Mouse (Mus musculus) neural tube, embryonic 11.5 days (tissue): ENCODE measurements at regions not wholly inside any gene's neighbourhood (a gene's known extent, or its start where the extent isn't known, plus 50 kb on each side); places are given as distances from the start of the nearest gene placed in this dataset.
A peak's percentile ranks its signal among the peaks of the same experiment; 100 is the strongest.

ENCODE experiments used
- ATAC-seq: fragments of 200-750 bp; cut with Nextera tagmentation; 2 replicates; pipeline ENCODE4 v1.8.0; 2017; ENCODE audit warnings: moderate number of reproducible peaks, mild to moderate bottlenecking, moderate TSS enrichment, moderate library complexity; ENCODE audit not compliant: insufficient read depth, low FRiP score, low TSS enrichment
- DNase-seq: peaks from one replicate; pipeline ENCODE4 v3.0.0-alpha.2; 2015; ENCODE audit warnings: low spot score
- H3K27ac ChIP-seq: fragments of 300-500 bp; sonication (generic); 2 replicates; pipeline ENCODE4 v1.5.1; 2014; ENCODE audit warnings: low read depth, mild to moderate bottlenecking, low read length
- H3K27me3 ChIP-seq: fragments of 300-500 bp; sonication (generic); 2 replicates; pipeline ENCODE4 v1.6.1; 2014; ENCODE audit warnings: mild to moderate bottlenecking, low read length, mixed read lengths; ENCODE audit not compliant: control insufficient read depth, insufficient read depth
- H3K36me3 ChIP-seq: fragments of 300-500 bp; sonication (generic); 2 replicates; pipeline ENCODE4 v1.6.1; 2014; ENCODE audit warnings: mild to moderate bottlenecking, low read length, moderate library complexity, mixed read lengths; ENCODE audit not compliant: control insufficient read depth, insufficient read depth
- H3K4me1 ChIP-seq: fragments of 300-500 bp; sonication (generic); 2 replicates; pipeline ENCODE4 v1.6.1; 2014; ENCODE audit warnings: low read length, mixed read lengths; ENCODE audit not compliant: control insufficient read depth, insufficient read depth
- H3K4me2 ChIP-seq: fragments of 300-500 bp; sonication (generic); 2 replicates; pipeline ENCODE4 v1.6.1; 2014; ENCODE audit warnings: low read depth, mild to moderate bottlenecking, moderate library complexity
- H3K4me3 ChIP-seq: fragments of 300-500 bp; sonication (generic); 2 replicates; pipeline ENCODE4 v1.5.1; 2014; ENCODE audit warnings: low read depth, low read length
- H3K9ac ChIP-seq: fragments of 300-500 bp; sonication (generic); 2 replicates; pipeline ENCODE4 v1.6.1; 2014; ENCODE audit warnings: mild to moderate bottlenecking, low read length
- H3K9me3 ChIP-seq: fragments of 300-500 bp; sonication (generic); 2 replicates; pipeline ENCODE4 v1.6.1; 2016; ENCODE audit warnings: low read length; ENCODE audit not compliant: control insufficient read depth
- WGBS: fragments of 180-500 bp; shearing (Covaris S2); extraction: QIAGEN DNeasy Blood & Tissue Kit; methylation state at CpG from one replicate; pipeline ENCODE4 v1.1.7; 2014; 5-methylcytosine and 5-hydroxymethylcytosine counted together

GRCm38 (mm10) chr3:52854560-52854959 is 162.5 kb downstream of the Cog6 start:
- Histone ChIP-seq H3K9ac (no peak overlapping the region), H3K9me3 (no peaks in the 10 kb centered on the region), H3K4me3 (no peak overlapping the region), H3K4me2 (no peak overlapping the region), H3K4me1 (no peaks in the 10 kb centered on the region), H3K36me3 (no peaks in the 10 kb centered on the region), H3K27ac (no peak overlapping the region), H3K27me3 (no peaks in the 10 kb centered on the region)
- DNase-seq = no peak
- 91% methylated on average over 7 of the region's 7 CpGs for WGBS
- ATAC-seq = no peak

- H3K4me1 ChIP-seq = no peaks in the 10 kb centered on the region
- H3K27me3 ChIP-seq = no peaks in the 10 kb centered on the region
- no peak overlapping the region for H3K27ac ChIP-seq
- WGBS = 84% methylated on average over 3 of the region's 3 CpGs
- H3K9me3 ChIP-seq = no peaks in the 10 kb centered on the region
- H3K4me3 ChIP-seq = no peak overlapping the region
- no peak for DNase-seq
- H3K36me3 ChIP-seq = no peaks in the 10 kb centered on the region
- H3K4me2 ChIP-seq = no peak overlapping the region
- no peak for ATAC-seq
- no peak overlapping the region for H3K9ac ChIP-seq
Observed at GRCm38 (mm10) chr3:52853126-52853525, 163.9 kb downstream of the Cog6 start.

GRCm38 (mm10) chr3:52845166-52845565 is 171.9 kb downstream of the Cog6 start:
- H3K4me2 ChIP-seq = no peak overlapping the region
- no peaks in the 10 kb centered on the region for H3K9me3 ChIP-seq
- H3K27me3 ChIP-seq = no peaks in the 10 kb centered on the region
- no peak overlapping the region for H3K9ac ChIP-seq
- DNase-seq = no peak
- H3K27ac ChIP-seq = no peak overlapping the region
- H3K4me1 ChIP-seq = no peaks in the 10 kb centered on the region
- no peak for ATAC-seq
- H3K4me3 ChIP-seq = no peak overlapping the region
- H3K36me3 ChIP-seq = no peaks in the 10 kb centered on the region

- Histone ChIP-seq H3K36me3 (no peaks in the 10 kb centered on the region), H3K4me1 (no peaks in the 10 kb centered on the region), H3K27me3 (no peaks in the 10 kb centered on the region), H3K9me3 (no peaks in the 10 kb centered on the region), H3K4me3 (no peak overlapping the region), H3K27ac (no peak overlapping the region), H3K9ac (no peak overlapping the region), H3K4me2 (no peak overlapping the region)
- 33% methylated on average over 7 of the region's 7 CpGs for WGBS
- ATAC-seq (no peak), DNase-seq (peak; percentile 79)
Observed at GRCm38 (mm10) chr3:52843998-52844397, 173.0 kb downstream of the Cog6 start.

GRCm38 (mm10) chr3:52842866-52843425 is 174.1 kb downstream of the Cog6 start:
- Histone ChIP-seq H3K4me1 (peaks cover 4% of the 10 kb centered on the region; the same call in 1 of the 2 replicates), H3K27me3 (no peaks in the 10 kb centered on the region), H3K9me3 (no peaks in the 10 kb centered on the region), H3K4me3 (no peak overlapping the region), H3K4me2 (no peak overlapping the region), H3K27ac (no peak overlapping the region), H3K36me3 (no peaks in the 10 kb centered on the region), H3K9ac (no peak overlapping the region)
- ATAC-seq = no peak
- 86% methylated on average over 10 of the region's 10 CpGs for WGBS
- DNase-seq = no peak

- Histone ChIP-seq H3K9me3 (no peaks in the 10 kb centered on the region), H3K4me2 (no peak overlapping the region), H3K27ac (no peak overlapping the region), H3K36me3 (no peaks in the 10 kb centered on the region), H3K4me1 (peaks cover 6% of the 10 kb centered on the region; the same call in 1 of the 2 replicates), H3K27me3 (no peaks in the 10 kb centered on the region), H3K4me3 (no peak overlapping the region), H3K9ac (no peak overlapping the region)
- 74% methylated on average over 12 of the region's 12 CpGs for WGBS
- ATAC-seq (no peak), DNase-seq (no peak)
Observed at GRCm38 (mm10) chr3:52840160-52840953, 176.7 kb downstream of the Cog6 start.

GRCm38 (mm10) chr3:52838020-52838419 is 179.0 kb downstream of the Cog6 start:
- Histone ChIP-seq H3K36me3 (no peaks in the 10 kb centered on the region), H3K4me1 (peaks cover 6% of the 10 kb centered on the region; the same call in 1 of the 2 replicates), H3K9me3 (no peaks in the 10 kb centered on the region), H3K4me3 (no peak overlapping the region), H3K27me3 (no peaks in the 10 kb centered on the region), H3K9ac (no peak overlapping the region), H3K4me2 (no peak overlapping the region), H3K27ac (no peak overlapping the region)
- ATAC-seq = no peak
- no peak for DNase-seq
- WGBS = 82% methylated on average over 14 of the region's 14 CpGs

- no peak overlapping the region for H3K4me2 ChIP-seq
- DNase-seq (no peak), ATAC-seq (no peak)
- WGBS = 35% methylated on average over 4 of the region's 4 CpGs
- H3K9ac ChIP-seq = no peak overlapping the region
- peaks cover 6% of the 10 kb centered on the region; the same call in 1 of the 2 replicates for H3K4me1 ChIP-seq
- no peak overlapping the region for H3K4me3 ChIP-seq
- H3K36me3 ChIP-seq = no peaks in the 10 kb centered on the region
- no peaks in the 10 kb centered on the region for H3K9me3 ChIP-seq
- no peaks in the 10 kb centered on the region for H3K27me3 ChIP-seq
- no peak overlapping the region for H3K27ac ChIP-seq
Observed at GRCm38 (mm10) chr3:52837527-52837926, 179.5 kb downstream of the Cog6 start.

GRCm38 (mm10) chr3:52836780-52837179 is 180.3 kb downstream of the Cog6 start:
- Histone ChIP-seq H3K27me3 (no peaks in the 10 kb centered on the region), H3K36me3 (no peaks in the 10 kb centered on the region), H3K4me3 (no peak overlapping the region), H3K9me3 (no peaks in the 10 kb centered on the region), H3K4me2 (no peak overlapping the region), H3K4me1 (peaks cover 6% of the 10 kb centered on the region; the same call in 1 of the 2 replicates), H3K9ac (no peak overlapping the region), H3K27ac (no peak overlapping the region)
- ATAC-seq (no peak), DNase-seq (no peak)
- WGBS = 39% methylated on average over 8 of the region's 8 CpGs
